28 mouse cellular contexts compared by ENCODE assay signal in genomic region chr11:47114366-47114765, GRCm38 (mm10).
DNase-seq lines count a peak whose midpoint lies in the region; ATAC-seq and TF ChIP-seq lines count a peak whose summit lies in the region.
"Had no signal": no experiment of that assay in that cellular context is flagged by ENCODE, and none has a peak within 500 bp of the region (broad histone marks: within the 10 kb centered on the region; RNA-seq: fewer than 3 reads in every experiment).

No protein-coding gene starts in this region.

- ATAC-seq in midbrain, embryonic 11.5 days (ENCODE audit: low FRiP score): no peak
- no peak for ATAC-seq in midbrain, embryonic 13.5 days
- ATAC-seq: CD4-positive, CD25-positive, alpha-beta regulatory T cell, adult 4 months; forebrain, embryonic 15.5 days; hindbrain, postnatal 0 days; inflammation-experienced regulatory T-cells, adult 6 months; intestine, embryonic 16.5 days had no signal

- H3K4me2 ChIP-seq in midbrain, embryonic 11.5 days: no peak overlapping the region
- no peak overlapping the region for H3K4me2 ChIP-seq in midbrain, embryonic 13.5 days (replicated peaks)
- H3K4me2 ChIP-seq: embryonic facial prominence, embryonic 13.5 days; forebrain, embryonic 12.5 days; forebrain, embryonic 15.5 days; heart, embryonic 12.5 days; heart, embryonic 15.5 days; hindbrain, embryonic 14.5 days had no signal

- no peaks in the 10 kb centered on the region for H3K36me3 ChIP-seq in midbrain, embryonic 11.5 days (ENCODE audit: control insufficient read depth, insufficient read depth, low read length)
- no peaks in the 10 kb centered on the region for H3K36me3 ChIP-seq in midbrain, embryonic 13.5 days
- H3K36me3 ChIP-seq: embryonic facial prominence, embryonic 10.5 days; embryonic facial prominence, embryonic 13.5 days; forebrain, embryonic 12.5 days; forebrain, embryonic 15.5 days; heart, embryonic 12.5 days; heart, embryonic 15.5 days had no signal

- peak; percentile 11 to 13 for DNase-seq in cerebellum, adult 2 months
- no peak for DNase-seq in cerebellum, adult 11 months
- peak; percentile 47 for DNase-seq in midbrain, embryonic 11.5 days (ENCODE audit: low spot score, missing footprints)
- peak; percentile 71 to 81 for DNase-seq in cerebellum, postnatal 10 days
- peak; percentile 2 to 11 for DNase-seq in cerebellum, postnatal 36 days
- DNase-seq in thymus, postnatal 10 days (ENCODE audit: low spot score in 2 of 2): no peak
- no peak for DNase-seq in retina, embryonic 14.5 days (ENCODE audit: low spot score)
- DNase-seq: adrenal gland, adult 2 months; adrenal gland, postnatal 14 days; embryo, embryonic 11 days; gastrocnemius, postnatal 25 days; heart, adult 18-20 months; heart, postnatal 10 days; heart, postnatal 36 days; kidney, adult 18-20 months had no signal

- H3K9me3 ChIP-seq in midbrain, embryonic 11.5 days (ENCODE audit: control insufficient read depth, low read length): no peaks in the 10 kb centered on the region
- no peaks in the 10 kb centered on the region for H3K9me3 ChIP-seq in midbrain, embryonic 13.5 days
- H3K9me3 ChIP-seq: embryonic facial prominence, embryonic 10.5 days; embryonic facial prominence, embryonic 13.5 days; forebrain, embryonic 12.5 days; forebrain, embryonic 15.5 days; heart, embryonic 12.5 days; heart, embryonic 15.5 days had no signal

- no peaks in the 10 kb centered on the region; the same call in 1 of the 2 replicates for H3K27me3 ChIP-seq in cerebellum, adult 2 months (ENCODE audit: control insufficient read depth, insufficient read depth, low read length)
- no peaks in the 10 kb centered on the region for H3K27me3 ChIP-seq in midbrain, embryonic 11.5 days (ENCODE audit: control insufficient read depth, insufficient read depth, low read length)
- H3K27me3 ChIP-seq in midbrain, embryonic 13.5 days: no peaks in the 10 kb centered on the region
- H3K27me3 ChIP-seq: embryonic facial prominence, embryonic 13.5 days; forebrain, embryonic 12.5 days; forebrain, embryonic 15.5 days; heart, embryonic 12.5 days; heart, embryonic 15.5 days had no signal

- no peak overlapping the region for H3K9ac ChIP-seq in midbrain, embryonic 11.5 days (ENCODE audit: low read length)
- H3K9ac ChIP-seq in midbrain, embryonic 13.5 days (replicated peaks): no peak overlapping the region
- H3K9ac ChIP-seq: embryonic facial prominence, embryonic 13.5 days; forebrain, embryonic 12.5 days; forebrain, embryonic 15.5 days; heart, embryonic 12.5 days; heart, embryonic 15.5 days; hindbrain, embryonic 14.5 days had no signal

- WGBS in cerebellum, adult 2 months: 32% methylated on average over 4 of the region's 4 CpGs
- 89% methylated on average over 3 of the region's 4 CpGs for WGBS in midbrain, embryonic 11.5 days
- WGBS in midbrain, embryonic 13.5 days: 92% methylated on average over 4 of the region's 4 CpGs

- H3K4me1 ChIP-seq in cerebellum, adult 2 months (ENCODE audit: control insufficient read depth, insufficient read depth, low read length): peaks cover 7% of the 10 kb centered on the region
- no peaks in the 10 kb centered on the region for H3K4me1 ChIP-seq in midbrain, embryonic 11.5 days (ENCODE audit: control insufficient read depth, insufficient read depth, low read length)
- H3K4me1 ChIP-seq in midbrain, embryonic 13.5 days (replicated peaks): peaks cover 6% of the 10 kb centered on the region; the same call in 1 of the 2 replicates
- H3K4me1 ChIP-seq: forebrain, embryonic 15.5 days had no signal

- H3K27ac ChIP-seq in cerebellum, adult 2 months (ENCODE audit: insufficient read depth, low read length): no peak overlapping the region
- H3K27ac ChIP-seq in midbrain, embryonic 11.5 days (ENCODE audit: low read depth, low read length): no peak overlapping the region
- H3K27ac ChIP-seq in midbrain, embryonic 13.5 days: no peak overlapping the region
- H3K27ac ChIP-seq: embryonic facial prominence, embryonic 10.5 days; embryonic facial prominence, embryonic 13.5 days; forebrain, embryonic 12.5 days; forebrain, embryonic 15.5 days; heart, embryonic 15.5 days; hindbrain, embryonic 14.5 days; hindbrain, postnatal 0 days had no signal

- TF ChIP-seq CTCF in cerebellum, adult 2 months (IDR thresholded peaks at IDR 0.05; ENCODE audit: borderline replicate concordance, insufficient read depth, low read depth, low read length): no peak

- H3K4me3 ChIP-seq in cerebellum, adult 2 months (replicated peaks; ENCODE audit: insufficient read depth, low read depth, low read length): no peak overlapping the region
- no peak overlapping the region for H3K4me3 ChIP-seq in midbrain, embryonic 11.5 days (ENCODE audit: low read depth, low read length)
- no peak overlapping the region for H3K4me3 ChIP-seq in midbrain, embryonic 13.5 days (replicated peaks)
- H3K4me3 ChIP-seq: embryonic facial prominence, embryonic 10.5 days; embryonic facial prominence, embryonic 13.5 days; erythroblast, embryonic 14.5 days; forebrain, embryonic 12.5 days; forebrain, embryonic 15.5 days; heart, embryonic 12.5 days; heart, embryonic 15.5 days had no signal

- TF ChIP-seq POLR2A in cerebellum, adult 2 months (IDR thresholded peaks at IDR 0.05; ENCODE audit: borderline replicate concordance, insufficient read depth, low read length): no peak

Comparison
In these comparisons a context has a peak if more than half of its experiments do, and no peak if none do; other contexts are left out.
1. DNase-seq: peak in cerebellum, adult 2 months (2 of 2), midbrain, embryonic 11.5 days (single experiment), cerebellum, postnatal 10 days (2 of 2) and cerebellum, postnatal 36 days (2 of 2); none in cerebellum, adult 11 months (single experiment), thymus, postnatal 10 days (0 of 2) and retina, embryonic 14.5 days (single experiment).